Mouse (Mus musculus): Measurements from ENCODE around the gene Higd1c. TPM values are rescaled to one million over a fixed set of nuclear protein-coding genes. Genes with fewer than 3 reads are reported as not detected.
"Not testable (repeated sequence)": the region's sequence is repeated elsewhere in the genome, so short reads cannot be mapped to it uniquely, and the experiment has no call there.

The Higd1c gene
- polyA plus RNA-seq, 1 experiment from 2014 or later, result 0.75 TPM

DNA sequence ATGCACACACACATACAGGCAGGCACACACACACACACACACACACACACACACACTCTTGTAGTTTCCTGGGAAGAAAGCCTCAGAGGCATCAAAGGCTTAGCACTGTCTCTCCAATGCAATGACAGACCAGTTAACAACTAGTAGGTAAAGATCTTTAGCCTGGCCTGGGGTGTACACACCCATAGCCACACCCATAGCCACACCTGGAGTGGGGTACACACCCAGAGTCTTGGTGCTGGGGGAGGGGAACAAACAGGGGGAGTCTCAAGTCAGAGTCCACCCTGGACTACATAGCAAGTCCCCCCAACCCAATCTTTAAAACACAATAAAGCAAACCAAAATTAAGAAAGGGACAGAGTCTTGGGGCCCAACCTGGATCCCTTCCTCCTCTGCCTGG, 27.0 kb upstream of the Higd1c start:
- H3K36me3 ChIP-seq; H3K9me3 ChIP-seq; H3K27ac ChIP-seq; H3K4me2 ChIP-seq (replicated peaks); ATAC-seq (ENCODE audit: low FRiP score, low read depth); H3K4me3 ChIP-seq; H3K27me3 ChIP-seq (replicated peaks); H3K4me1 ChIP-seq; H3K9ac ChIP-seq: not testable (repeated sequence)

DNA sequence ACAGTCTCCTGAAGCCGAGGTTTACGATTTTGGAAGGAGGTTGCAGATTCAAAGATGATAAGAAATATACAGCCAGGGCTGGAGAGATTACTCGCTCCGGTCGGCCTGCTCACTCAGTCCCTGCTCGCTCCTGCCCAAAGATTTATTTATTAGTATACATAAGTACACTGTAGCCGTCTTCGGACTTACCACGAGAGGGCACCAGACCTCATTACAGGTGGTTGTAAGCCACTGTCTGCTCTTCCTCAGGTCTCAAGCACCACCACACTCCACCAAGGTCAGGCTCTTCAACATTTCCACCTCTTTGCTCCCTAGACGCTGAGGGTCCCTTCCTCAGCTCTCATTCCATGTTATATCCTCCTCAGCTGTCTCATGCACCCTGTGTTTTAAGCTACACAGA, 26.5 kb upstream of the Higd1c start:
- not testable (repeated sequence) for H3K4me2 ChIP-seq (replicated peaks); H3K9me3 ChIP-seq; H3K4me3 ChIP-seq; H3K27ac ChIP-seq; H3K9ac ChIP-seq; H3K4me1 ChIP-seq; H3K36me3 ChIP-seq; H3K27me3 ChIP-seq (replicated peaks); ATAC-seq (ENCODE audit: low FRiP score, low read depth)
- WGBS, result 27% methylated on average over 10 of the region's 10 CpGs

DNA sequence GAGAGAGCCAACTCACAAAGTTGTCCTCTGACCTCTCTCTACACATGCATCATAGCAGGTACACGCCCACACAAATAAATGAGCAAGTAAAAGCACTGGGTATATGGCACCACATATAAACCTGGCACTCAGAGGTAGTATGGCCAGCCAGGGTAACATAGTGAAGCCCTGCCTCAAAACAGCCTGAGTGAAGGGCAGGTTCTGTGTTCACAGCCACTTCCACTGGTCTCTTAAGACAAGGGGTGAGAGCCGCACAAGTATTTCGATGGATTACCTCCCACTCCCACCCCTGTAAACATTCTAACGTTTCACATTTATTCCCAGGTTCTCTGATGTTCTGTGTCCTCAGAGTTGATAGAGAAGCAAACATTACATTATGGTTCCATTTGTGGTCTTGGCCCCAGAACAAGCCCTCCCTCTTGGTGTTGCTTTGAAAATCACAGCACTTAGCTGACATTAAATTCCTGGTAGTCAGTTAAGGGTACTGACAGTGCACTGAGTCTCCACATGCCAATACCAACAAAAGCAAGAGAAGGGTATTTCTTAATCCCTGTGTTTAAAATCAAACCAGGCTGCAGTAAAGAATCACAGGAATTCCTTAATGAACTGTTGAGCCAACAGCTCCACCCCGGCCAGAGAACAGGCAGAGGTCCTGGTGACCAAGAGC, 22.9 kb upstream of the Higd1c start:
- ATAC-seq (ENCODE audit: low FRiP score, low read depth), result not testable (repeated sequence)

GRCm38 (mm10) chr15:100345484-100345883, 18.9 kb upstream of the Higd1c start:
- Histone ChIP-seq H3K4me1 (no peaks in the 10 kb centered on the region), H3K9ac (no peak overlapping the region)

More for the DNA sequence above, 22.9 kb upstream of the Higd1c start:
- 85% methylated on average over 5 of the region's 5 CpGs for WGBS
- not testable (repeated sequence) for H3K9me3 ChIP-seq; H3K4me2 ChIP-seq (replicated peaks); H3K36me3 ChIP-seq; H3K4me1 ChIP-seq; H3K4me3 ChIP-seq; H3K9ac ChIP-seq; H3K27ac ChIP-seq; H3K27me3 ChIP-seq (replicated peaks)

GRCm38 (mm10) chr15:100346761-100347160, 17.6 kb upstream of the Higd1c start:
- no peaks in the 10 kb centered on the region for H3K36me3 ChIP-seq
- H3K9ac ChIP-seq, result no peak overlapping the region
- H3K9me3 ChIP-seq, result no peaks in the 10 kb centered on the region
- no peak overlapping the region for H3K4me2 ChIP-seq (replicated peaks)
- no peak overlapping the region for H3K27ac ChIP-seq
- H3K4me3 ChIP-seq, result no peak overlapping the region
- WGBS, result 63% methylated on average over 14 of the region's 14 CpGs
- no peaks in the 10 kb centered on the region for H3K4me1 ChIP-seq
- no peak for ATAC-seq (ENCODE audit: low FRiP score, low read depth)
- H3K27me3 ChIP-seq (replicated peaks), result no peaks in the 10 kb centered on the region

More at GRCm38 (mm10) chr15:100345484-100345883, 18.9 kb upstream of the Higd1c start:
- Histone ChIP-seq H3K36me3 (no peaks in the 10 kb centered on the region), H3K9me3 (no peaks in the 10 kb centered on the region), H3K27me3 (replicated peaks) (no peaks in the 10 kb centered on the region), H3K27ac (no peak overlapping the region), H3K4me3 (no peak overlapping the region), H3K4me2 (replicated peaks) (no peak overlapping the region)
- ATAC-seq (ENCODE audit: low FRiP score, low read depth), result no peak

GRCm38 (mm10) chr15:100349496-100349895, 14.8 kb upstream of the Higd1c start:
- Histone ChIP-seq H3K27ac (no peak overlapping the region), H3K9me3 (no peaks in the 10 kb centered on the region), H3K4me3 (no peak overlapping the region), H3K4me2 (replicated peaks) (no peak overlapping the region), H3K4me1 (no peaks in the 10 kb centered on the region), H3K36me3 (no peaks in the 10 kb centered on the region), H3K9ac (no peak overlapping the region), H3K27me3 (replicated peaks) (no peaks in the 10 kb centered on the region)
- ATAC-seq (ENCODE audit: low FRiP score, low read depth), result no peak
- WGBS, result 65% methylated on average over 2 of the region's 2 CpGs

DNA sequence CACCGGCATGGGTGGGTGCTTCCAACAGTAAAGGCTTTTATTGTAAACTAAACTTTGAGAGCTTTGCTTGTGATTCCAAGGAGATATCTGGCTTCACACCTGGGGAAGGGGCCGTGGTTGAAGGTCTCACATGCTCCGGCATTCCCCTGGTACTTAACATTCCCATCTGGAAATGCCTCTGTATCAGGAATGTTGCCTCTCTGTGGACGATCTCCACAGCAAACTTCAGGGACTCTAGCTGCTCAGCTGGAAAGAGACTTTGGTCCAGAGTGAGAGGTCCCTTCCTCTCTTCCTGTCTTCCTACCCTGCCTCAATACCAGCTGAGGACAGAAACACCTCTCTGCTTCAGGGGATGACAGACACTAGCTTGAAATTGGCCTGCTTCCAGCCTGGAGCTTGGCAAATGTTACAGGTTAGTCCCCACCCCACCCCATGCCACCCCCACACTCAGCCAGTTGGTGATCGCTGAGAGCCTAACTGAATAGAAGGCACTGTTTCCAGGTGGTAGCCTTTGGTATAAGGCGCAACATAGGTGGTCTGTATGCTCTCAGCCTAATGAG, 12.8 kb upstream of the Higd1c start:
- Histone ChIP-seq H3K36me3 (no peaks in the 10 kb centered on the region), H3K27me3 (replicated peaks) (no peaks in the 10 kb centered on the region), H3K9ac (no peak overlapping the region), H3K27ac (no peak overlapping the region), H3K9me3 (no peaks in the 10 kb centered on the region), H3K4me3 (no peak overlapping the region), H3K4me1 (no peaks in the 10 kb centered on the region), H3K4me2 (replicated peaks) (no peak overlapping the region)
- no peak for ATAC-seq (ENCODE audit: low FRiP score, low read depth)
- 77% methylated on average over 6 of the region's 6 CpGs for WGBS

DNA sequence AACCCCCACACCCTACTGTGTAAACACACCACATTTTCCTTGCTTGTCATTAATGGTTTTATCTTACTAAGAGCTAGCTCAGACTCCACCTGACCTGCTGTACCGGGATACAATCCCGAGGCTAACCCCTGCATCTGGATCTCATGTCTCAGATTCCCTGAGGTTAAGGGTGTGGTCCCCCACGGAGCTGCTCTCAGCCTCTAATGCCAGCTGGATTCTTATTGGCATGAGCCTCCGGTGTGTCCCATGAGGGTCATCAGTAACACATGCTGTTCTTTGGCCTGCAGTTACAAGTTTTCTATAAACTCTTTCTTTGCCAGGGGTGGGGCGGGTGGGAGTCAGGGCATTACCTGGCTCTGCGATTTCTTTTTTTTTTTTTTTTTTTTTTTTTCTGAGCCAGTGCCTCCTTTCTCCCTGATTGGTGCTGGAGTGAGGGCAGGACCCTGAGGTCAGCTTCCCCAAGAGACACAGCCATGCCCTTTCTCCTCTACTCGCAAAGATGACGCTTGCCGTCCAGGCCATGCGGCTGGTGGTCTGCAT, 11.6 kb upstream of the Higd1c start, which contains the start of the genes Methig1 and Mettl7a2:
Gene Methig1, plus strand, starts transcription at position 439 of the 540 bp plus-strand sequence.
Gene Mettl7a2, plus strand, starts transcription at position 490 of the 540 bp plus-strand sequence.
- WGBS, result 86% methylated on average over 10 of the region's 10 CpGs
- Histone ChIP-seq H3K27ac (no peak within 1 kb of the TSS), H3K4me2 (replicated peaks) (no peak within 1 kb of the TSS), H3K27me3 (replicated peaks) (no peaks in the 10 kb centered on the region), H3K9me3 (no peaks in the 10 kb centered on the region), H3K9ac (no peak within 1 kb of the TSS), H3K4me1 (no peaks in the 10 kb centered on the region), H3K36me3 (no peaks in the 10 kb centered on the region), H3K4me3 (no peak within 1 kb of the TSS)
- ATAC-seq (ENCODE audit: low FRiP score, low read depth), result no peak

GRCm38 (mm10) chr15:100353399-100353798, 10.9 kb upstream of the Higd1c start:
- not testable (repeated sequence) for H3K4me3 ChIP-seq; H3K9ac ChIP-seq; H3K27ac ChIP-seq; H3K4me2 ChIP-seq (replicated peaks); ATAC-seq (ENCODE audit: low FRiP score, low read depth); H3K9me3 ChIP-seq; H3K36me3 ChIP-seq; H3K27me3 ChIP-seq (replicated peaks); H3K4me1 ChIP-seq
- 95% methylated on average over 20 of the region's 22 CpGs for WGBS

- no peaks in the 10 kb centered on the region for H3K27me3 ChIP-seq (replicated peaks)
- 57% methylated on average over 5 of the region's 5 CpGs for WGBS
- H3K36me3 ChIP-seq, result no peaks in the 10 kb centered on the region
- no peak overlapping the region for H3K27ac ChIP-seq
- no peak overlapping the region for H3K4me2 ChIP-seq (replicated peaks)
- H3K4me3 ChIP-seq, result no peak overlapping the region
- H3K4me1 ChIP-seq, result no peaks in the 10 kb centered on the region
- no peak for ATAC-seq (ENCODE audit: low FRiP score, low read depth)
- no peak overlapping the region for H3K9ac ChIP-seq
- H3K9me3 ChIP-seq, result no peaks in the 10 kb centered on the region
Measured at GRCm38 (mm10) chr15:100355876-100356275, 8.5 kb upstream of the Higd1c start.

DNA sequence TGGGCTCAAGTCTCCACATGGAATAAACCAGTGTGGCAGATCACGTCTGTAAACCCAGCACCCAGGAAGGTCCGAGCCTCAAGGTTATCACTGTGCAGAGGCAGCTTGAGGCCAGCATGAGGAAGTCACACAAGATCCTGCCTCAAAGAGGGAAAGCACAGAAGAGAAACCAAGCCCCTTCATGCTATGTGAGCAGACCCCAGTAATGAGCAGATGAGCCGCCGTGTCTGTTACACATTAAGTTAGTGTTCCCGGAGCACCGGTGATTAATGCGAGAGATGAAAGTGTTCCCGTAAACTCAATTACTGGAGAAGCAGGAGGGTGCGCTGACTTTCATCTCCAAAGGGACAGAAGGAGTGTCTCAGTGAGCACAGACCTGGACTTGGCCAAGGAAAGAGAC, 1.6 kb downstream of the Higd1c start:
- WGBS, result 51% methylated on average over 9 of the region's 9 CpGs

DNA sequence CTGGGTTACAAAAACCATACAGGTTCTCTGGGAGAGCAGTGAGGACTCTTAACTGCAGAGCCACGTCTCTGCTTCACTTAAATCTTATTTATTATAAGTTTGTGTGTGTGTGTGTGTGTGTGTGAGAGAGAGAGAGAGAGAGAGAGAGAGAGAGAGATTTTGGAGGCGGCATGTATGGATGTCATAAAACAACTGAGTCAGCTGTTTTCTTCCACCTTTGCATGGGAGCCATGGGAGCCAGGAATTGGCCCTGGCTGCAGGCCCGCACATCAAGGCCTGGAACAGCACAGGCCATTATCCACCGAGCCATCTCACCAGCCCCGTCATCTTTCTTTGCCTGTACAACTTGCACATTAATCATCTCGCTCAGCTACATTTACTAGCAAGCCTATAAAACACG, 2.8 kb downstream of the Higd1c start:
- Histone ChIP-seq H3K4me3 (no peak overlapping the region), H3K27ac (no peak overlapping the region), H3K4me1 (no peaks in the 10 kb centered on the region), H3K36me3 (no peaks in the 10 kb centered on the region), H3K9ac (no peak overlapping the region), H3K27me3 (replicated peaks) (no peaks in the 10 kb centered on the region), H3K4me2 (replicated peaks) (no peak overlapping the region), H3K9me3 (no peaks in the 10 kb centered on the region; the same call in 1 of the 2 replicates)
- no peak for ATAC-seq (ENCODE audit: low FRiP score, low read depth)
- WGBS, result 72% methylated on average over 7 of the region's 7 CpGs

More for the DNA sequence above, 1.6 kb downstream of the Higd1c start:
- H3K9ac ChIP-seq; ATAC-seq (ENCODE audit: low FRiP score, low read depth); H3K9me3 ChIP-seq; H3K4me2 ChIP-seq (replicated peaks); H3K4me1 ChIP-seq; H3K27ac ChIP-seq; H3K27me3 ChIP-seq (replicated peaks); H3K36me3 ChIP-seq; H3K4me3 ChIP-seq: not testable (repeated sequence)

GRCm38 (mm10) chr15:100375066-100375465, 10.7 kb downstream of the Higd1c start:
- WGBS, result 42% methylated on average over 5 of the region's 5 CpGs
- Histone ChIP-seq H3K4me3 (no peak overlapping the region), H3K9ac (no peak overlapping the region), H3K4me1 (no peaks in the 10 kb centered on the region), H3K36me3 (no peaks in the 10 kb centered on the region), H3K4me2 (replicated peaks) (no peak overlapping the region), H3K27ac (no peak overlapping the region), H3K9me3 (no peaks in the 10 kb centered on the region), H3K27me3 (replicated peaks) (no peaks in the 10 kb centered on the region)
- no peak for ATAC-seq (ENCODE audit: low FRiP score, low read depth)
